ENCODE assay signal across 21 mouse cellular contexts in the genomic region with DNA sequence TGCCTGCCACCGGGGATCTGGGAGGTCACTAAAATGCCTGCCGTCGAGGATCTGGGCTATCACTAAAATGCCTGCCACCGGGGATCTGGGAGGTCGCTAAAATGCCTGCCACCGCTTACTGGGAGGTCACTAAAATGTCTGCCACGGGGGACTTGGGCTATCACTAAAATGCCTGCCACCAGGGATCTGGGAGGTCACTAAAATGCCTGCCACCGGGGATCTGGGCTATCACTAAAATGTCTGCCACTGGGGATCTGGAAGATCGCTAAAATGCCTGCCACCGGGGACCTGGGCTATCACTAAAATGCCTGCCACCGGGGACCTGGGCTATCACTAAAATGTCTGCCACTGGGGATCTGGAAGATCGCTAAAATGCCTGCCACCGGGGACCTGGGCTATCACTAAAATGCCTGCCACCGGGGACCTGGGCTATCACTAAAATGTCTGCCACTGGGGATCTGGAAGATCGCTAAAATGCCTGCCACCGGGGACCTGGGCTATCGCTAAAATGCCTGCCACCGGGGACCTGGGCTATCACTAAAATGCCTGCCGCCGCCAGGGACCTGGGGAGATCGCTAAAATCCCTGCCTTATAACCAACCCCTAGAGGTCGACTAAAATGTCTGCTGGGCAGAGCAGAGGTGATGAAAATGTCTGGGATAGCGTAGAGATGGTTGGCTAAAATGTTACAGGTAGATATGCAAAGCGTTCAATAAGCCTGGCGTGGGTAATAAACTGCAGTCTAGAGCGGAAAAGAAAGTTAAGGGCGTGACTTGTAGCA. TPM values are rescaled to one million over a fixed set of nuclear protein-coding genes. Genes with fewer than 3 reads are reported as not detected.
A peak's percentile ranks its signal among the peaks of the same experiment; 100 is the strongest.
DNase-seq lines count a peak whose midpoint lies in the region; TF ChIP-seq lines count a peak whose summit lies in the region.
"Not testable (repeated sequence)": the region's sequence is repeated elsewhere in the genome, so short reads cannot be mapped to it uniquely, and the experiment has no call there.
"Had no signal": no experiment of that assay in that cellular context is flagged by ENCODE, and none has a peak within 500 bp of the region (broad histone marks: within the 10 kb centered on the region; RNA-seq: fewer than 3 reads in every experiment).

No protein-coding gene starts in this region.

- H3K4me3 ChIP-seq in ES-Bruce4 (ENCODE audit: low read depth, low read length): peak overlapping the region; percentile 76
- peak overlapping the region; percentile 74 to 83 for H3K4me3 ChIP-seq in ES-E14 (ENCODE audit: insufficient read depth in 1 of 2, low read depth in 1 of 2, low read length in 2 of 2, poor library complexity in 1 of 2, severe bottlenecking in 1 of 2)
- peak overlapping the region; percentile 44 for H3K4me3 ChIP-seq in erythroblast, embryonic 14.5 days (replicated peaks)
- peak overlapping the region; percentile 47 for H3K4me3 ChIP-seq in testis, adult 2 months (ENCODE audit: control insufficient read depth, low read depth, low read length)

- DNase-seq in ES-E14 (ENCODE audit: low read depth, low spot score): not testable (repeated sequence)
- DNase-seq in R1 (ENCODE audit: low read depth, low spot score): peak; percentile 82

- TF ChIP-seq CTCF in ES-Bruce4 (IDR thresholded peaks at IDR 0.05; ENCODE audit: low read depth, low read length); testis, adult 2 months (IDR thresholded peaks at IDR 0.05; ENCODE audit: control insufficient read depth, insufficient read depth, insufficient replicate concordance, low read depth, low read length): not testable (repeated sequence)

- TF ChIP-seq POLR2A in ES-Bruce4 (IDR thresholded peaks at IDR 0.05; ENCODE audit: insufficient read depth, low read length); testis, adult 2 months (IDR thresholded peaks at IDR 0.05; ENCODE audit: control insufficient read depth, low read depth, low read length): not testable (repeated sequence)

- H3K36me3 ChIP-seq in ES-Bruce4 (ENCODE audit: control insufficient read depth, insufficient read depth, low read length, poor library complexity, severe bottlenecking); ES-E14 (ENCODE audit: control insufficient read depth, insufficient read depth, low read length, poor library complexity, severe bottlenecking); erythroblast, embryonic 14.5 days (ENCODE audit: control insufficient read depth); testis, adult 2 months (ENCODE audit: control insufficient read depth, insufficient read depth, low read length): not testable (repeated sequence)

- H3K4me1 ChIP-seq in ES-Bruce4 (ENCODE audit: control insufficient read depth, insufficient read depth, low read length); ES-E14 (ENCODE audit: control insufficient read depth in 2 of 2, insufficient read depth in 2 of 2, low read length in 2 of 2, poor library complexity in 1 of 2); testis, adult 2 months (ENCODE audit: control insufficient read depth, insufficient read depth, low read length): not testable (repeated sequence)
- H3K4me1 ChIP-seq in erythroblast, embryonic 14.5 days (ENCODE audit: control insufficient read depth): peaks cover 10% of the 10 kb centered on the region

- H3K27ac ChIP-seq in ES-Bruce4 (ENCODE audit: insufficient read depth, low read length); testis, adult 2 months (ENCODE audit: control insufficient read depth, insufficient read depth, low read depth, low read length): not testable (repeated sequence)
- H3K27ac ChIP-seq in ES-E14 (ENCODE audit: insufficient read depth, low read depth, low read length, poor library complexity, severe bottlenecking): peak overlapping the region; percentile 81

- not testable (repeated sequence) for H3K27me3 ChIP-seq in ES-Bruce4 (ENCODE audit: control insufficient read depth, insufficient read depth, low read length, poor library complexity, severe bottlenecking); testis, adult 2 months (ENCODE audit: control insufficient read depth, insufficient read depth, low read length)
- H3K27me3 ChIP-seq in erythroblast, embryonic 14.5 days (ENCODE audit: control insufficient read depth): peaks cover 57% of the 10 kb centered on the region

- not testable (repeated sequence) for H3K9me3 ChIP-seq in ES-Bruce4 (replicated peaks; ENCODE audit: control insufficient read depth, insufficient read depth, low read length, poor library complexity, severe bottlenecking); ES-E14 (ENCODE audit: control insufficient read depth, insufficient read depth, low read depth, low read length); erythroblast, embryonic 14.5 days (ENCODE audit: control insufficient read depth, low read length)

- in situ Hi-C loops in ES-E14 (cut with MboI; ENCODE audit: low sequenced_read_pairs in 2 of 2, unreplicated experiment in 2 of 2): loop anchor here in 1 of 2 experiments (10.0 kb wide), 1 partner anchor 184 kb away; no protein-coding TSS in a partner anchor

- TF ChIP-seq EP300 in ES-Bruce4 (IDR thresholded peaks at IDR 0.05; ENCODE audit: insufficient read depth, low read depth, low read length): not testable (repeated sequence)

- peak overlapping the region; percentile 75 for H3K9ac ChIP-seq in ES-Bruce4 (ENCODE audit: low read depth, poor library complexity, severe bottlenecking)
- H3K9ac ChIP-seq in ES-E14 (ENCODE audit: insufficient read depth, low read depth, low read length, poor library complexity, severe bottlenecking): peak overlapping the region; percentile 85

TF ChIP-seq in ES-E14, 5 proteins besides CTCF, POLR2A, EP300 and RAD21:
- TF ChIP-seq ZC3H11A (IDR thresholded peaks at IDR 0.05; ENCODE audit: borderline replicate concordance, low read depth, low read length): peak; percentile 95

RNA-seq across cellular contexts. Expression of gene Gm26992, which starts 27.3 kb away (rescaled TPM):
- polyA plus RNA-seq in ES-Bruce4 (2011; ENCODE audit: insufficient read depth, insufficient read length, low read depth, missing spikeins): not detected in 2 replicates
- not detected in 2 replicates for total RNA-seq in ES-E14 (2012; rRNA removed)
- not detected in 2 replicates for polyA plus RNA-seq in erythroblast, embryonic 14.5 days (2012)
- polyA plus RNA-seq in testis, adult 2 months (2012; rRNA removed): 0.31 TPM in 1 of 2 replicates, not detected in the other
- total RNA-seq: adrenal gland, adult 18-20 months; adrenal gland, adult 8-10 months; adrenal gland, postnatal 14 days; adrenal gland, postnatal 36 days had no signal
- polyA plus RNA-seq: activated CD4-positive, CD25-positive, alpha-beta regulatory T cell, adult 4 months; C2C12; cortical plate, adult 2 months; embryonic facial prominence, embryonic 10.5 days; embryonic facial prominence, embryonic 12.5 days; embryonic facial prominence, embryonic 14.5 days; forebrain, embryonic 10.5 days; forebrain, embryonic 12.5 days; forebrain, embryonic 14.5 days; forebrain, embryonic 16.5 days; frontal cortex, adult 2 months; Patski had no signal

RNA-seq across cellular contexts. Expression of gene Tsx, which starts 34.9 kb away (rescaled TPM):
- polyA plus RNA-seq in ES-Bruce4 (2011; ENCODE audit: insufficient read depth, insufficient read length, low read depth, missing spikeins): 0.75 and 0.84 TPM in 2 replicates
- 3.0 and 4.3 TPM in 2 replicates for total RNA-seq in ES-E14 (2012; rRNA removed)
- not detected in 2 replicates for polyA plus RNA-seq in erythroblast, embryonic 14.5 days (2012)
- polyA plus RNA-seq in testis, adult 2 months (2012; rRNA removed): 19.2 and 28.0 TPM in 2 replicates
- total RNA-seq: adrenal gland, postnatal 14 days; adrenal gland, postnatal 36 days had no signal
- polyA plus RNA-seq: C2C12; embryonic facial prominence, embryonic 10.5 days; embryonic facial prominence, embryonic 12.5 days; forebrain, embryonic 14.5 days had no signal

Comparison
In these comparisons a context has a peak if more than half of its experiments do, and no peak if none do; other contexts are left out.
1. RNA of gene Tsx, which starts 34.9 kb away (polyA plus RNA-seq): 19.2 to 28.0 TPM in testis, adult 2 months; 0.75 to 0.84 TPM in ES-Bruce4 and not detected in erythroblast, embryonic 14.5 days; every median in the first group is over 10 times any median in the second.
2. Peak in every context shown above with its lines, with median percentiles within 50 percentile points of each other: H3K4me3 ChIP-seq.